Mouse (Mus musculus): ENCODE data around the gene Yes1. TPM values are rescaled to one million over a fixed set of nuclear protein-coding genes. Genes with fewer than 3 reads are reported as not detected.

Gene Yes1
- polyA plus RNA-seq (2015; fragmentation: Nextera tagmentation; extraction: Ambion mirVana) = 4.8 and 5.0 TPM in 2 replicates

GRCm38 (mm10) chr5:32610801-32611340, at the start of gene Yes1:
Gene Yes1 (plus strand): TSS chr5:32611171.
- peak within 1 kb of the TSS; percentile 68 for H3K4me3 ChIP-seq (replicated peaks)
- no peaks in the 10 kb centered on the region for H3K36me3 ChIP-seq (replicated peaks)
- H3K9ac ChIP-seq = peak within 1 kb of the TSS; percentile 58
- under 1% methylated on average over 56 of the region's 69 CpGs for WGBS (ENCODE audit: insufficient replicate concordance)
- peak within 1 kb of the TSS; percentile 85 for H3K4me2 ChIP-seq
- peak within 1 kb of the TSS; percentile 74 for H3K27ac ChIP-seq (replicated peaks)
- peaks cover 43% of the 10 kb centered on the region for H3K27me3 ChIP-seq
- H3K9me3 ChIP-seq (replicated peaks) = no peaks in the 10 kb centered on the region
- peaks cover 9% of the 10 kb centered on the region for H3K4me1 ChIP-seq (replicated peaks)
- ATAC-seq (ENCODE audit: insufficient read depth) = peak; percentile 89

DNA sequence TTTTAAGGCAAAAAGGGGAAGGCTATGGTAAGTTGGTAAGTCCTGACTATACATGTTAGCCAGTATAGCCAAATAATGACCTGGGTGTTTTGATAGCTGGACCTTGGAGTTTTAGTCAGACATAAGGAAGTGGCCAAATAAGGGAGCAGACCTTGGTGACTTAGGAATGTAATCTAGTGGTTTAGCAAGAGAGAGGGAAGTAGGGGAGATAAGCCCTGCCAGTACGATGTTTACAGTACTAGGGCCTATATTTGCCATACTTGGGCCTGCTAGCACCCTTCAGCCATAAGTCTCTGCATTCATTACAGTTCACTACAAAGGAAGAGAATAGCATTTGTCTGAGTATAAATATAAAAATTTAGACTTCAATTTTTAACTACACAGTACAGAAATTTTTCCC, 46.3 kb upstream of the Yes1 start:
- H3K4me1 ChIP-seq (replicated peaks) = no peaks in the 10 kb centered on the region
- no peak overlapping the region for H3K4me3 ChIP-seq (replicated peaks)
- H3K36me3 ChIP-seq (replicated peaks) = no peaks in the 10 kb centered on the region
- no peaks in the 10 kb centered on the region for H3K9me3 ChIP-seq (replicated peaks)
- no peak for ATAC-seq (ENCODE audit: insufficient read depth)
- H3K9ac ChIP-seq = no peak overlapping the region
- H3K27ac ChIP-seq (replicated peaks) = no peak overlapping the region
- no peaks in the 10 kb centered on the region for H3K27me3 ChIP-seq
- H3K4me2 ChIP-seq = no peak overlapping the region
- 6% methylated on average over 1 of the region's 1 CpGs for WGBS (ENCODE audit: insufficient replicate concordance)

DNA sequence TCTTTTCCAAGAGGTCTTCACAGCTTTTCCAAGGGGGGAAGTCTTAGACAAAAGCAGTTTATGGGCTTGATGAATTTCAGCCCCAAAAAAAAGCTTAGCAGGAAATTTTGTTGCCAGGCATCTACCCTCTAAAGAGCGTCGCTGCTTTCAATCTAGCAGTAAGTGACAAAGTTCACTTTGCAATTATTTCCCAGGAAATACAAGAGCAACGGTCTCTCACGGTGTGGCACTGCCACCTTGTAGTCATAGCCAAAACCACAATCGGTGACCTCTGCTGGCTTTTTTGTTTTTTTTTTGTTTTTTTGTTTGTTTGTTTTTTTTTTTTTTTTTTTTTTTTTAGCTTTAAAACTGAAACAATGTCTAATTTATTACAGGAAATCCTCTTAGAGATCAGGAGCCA, 39.2 kb upstream of the Yes1 start:
- H3K4me2 ChIP-seq = no peak overlapping the region
- no peak for ATAC-seq (ENCODE audit: insufficient read depth)
- H3K4me3 ChIP-seq (replicated peaks) = no peak overlapping the region
- no peaks in the 10 kb centered on the region for H3K4me1 ChIP-seq (replicated peaks)
- H3K9me3 ChIP-seq (replicated peaks) = no peaks in the 10 kb centered on the region
- WGBS (ENCODE audit: insufficient replicate concordance) = 24% methylated on average over 5 of the region's 5 CpGs
- H3K27me3 ChIP-seq = no peaks in the 10 kb centered on the region
- H3K27ac ChIP-seq (replicated peaks) = no peak overlapping the region
- no peak overlapping the region for H3K9ac ChIP-seq
- H3K36me3 ChIP-seq (replicated peaks) = no peaks in the 10 kb centered on the region

DNA sequence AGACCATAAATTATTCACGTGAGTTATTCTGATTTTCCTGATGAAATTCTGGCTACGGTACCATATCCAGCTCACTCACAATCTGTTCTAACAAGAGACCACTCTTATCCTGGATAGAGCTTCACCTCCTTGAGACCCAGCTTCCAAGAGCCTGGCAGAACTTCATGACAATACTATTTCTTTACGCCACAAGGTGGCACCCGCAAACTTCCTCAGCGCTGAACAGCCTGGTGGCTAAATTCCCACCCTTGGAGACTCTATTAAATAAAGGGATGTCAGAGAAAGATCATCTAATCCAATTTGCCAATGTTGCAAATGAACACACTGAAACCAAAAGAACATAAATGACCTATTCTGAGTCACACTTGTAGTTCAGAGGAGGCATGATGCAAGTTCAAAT, 22.8 kb upstream of the Yes1 start:
- no peak for ATAC-seq (ENCODE audit: insufficient read depth)
- H3K4me2 ChIP-seq = no peak overlapping the region
- no peaks in the 10 kb centered on the region for H3K9me3 ChIP-seq (replicated peaks)
- no peak overlapping the region for H3K27ac ChIP-seq (replicated peaks)
- no peaks in the 10 kb centered on the region for H3K4me1 ChIP-seq (replicated peaks)
- 13% methylated on average over 5 of the region's 5 CpGs for WGBS (ENCODE audit: insufficient replicate concordance)
- H3K36me3 ChIP-seq (replicated peaks) = no peaks in the 10 kb centered on the region
- H3K4me3 ChIP-seq (replicated peaks) = no peak overlapping the region
- no peak overlapping the region for H3K9ac ChIP-seq
- H3K27me3 ChIP-seq = no peaks in the 10 kb centered on the region

DNA sequence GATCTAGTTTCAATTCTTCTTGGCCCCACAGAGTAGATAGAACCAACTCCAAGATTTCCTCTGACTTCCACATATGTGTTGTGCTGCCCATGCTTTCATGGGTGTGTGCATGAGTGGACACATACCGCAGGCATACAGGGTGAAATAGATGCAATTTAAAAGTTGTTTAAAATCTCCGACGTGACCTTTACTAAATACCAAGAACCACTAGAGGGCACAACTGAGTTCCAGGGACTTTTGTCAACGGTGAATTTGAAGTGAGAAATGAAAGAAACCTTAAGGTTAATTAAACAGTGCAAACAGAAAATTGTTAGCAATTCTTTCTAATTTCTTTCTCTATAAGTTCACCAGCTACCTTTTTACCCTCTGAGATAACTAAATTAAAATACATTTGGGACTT, 17.2 kb upstream of the Yes1 start:
- Histone ChIP-seq H3K4me1 (replicated peaks) (no peaks in the 10 kb centered on the region), H3K27me3 (no peaks in the 10 kb centered on the region), H3K4me2 (no peak overlapping the region), H3K4me3 (replicated peaks) (no peak overlapping the region), H3K27ac (replicated peaks) (no peak overlapping the region), H3K9ac (no peak overlapping the region), H3K36me3 (replicated peaks) (no peaks in the 10 kb centered on the region), H3K9me3 (replicated peaks) (no peaks in the 10 kb centered on the region)
- 11% methylated on average over 4 of the region's 4 CpGs for WGBS (ENCODE audit: insufficient replicate concordance)
- ATAC-seq (ENCODE audit: insufficient read depth) = no peak

GRCm38 (mm10) chr5:32594358-32594757, 16.6 kb upstream of the Yes1 start:
- no peak overlapping the region for H3K27ac ChIP-seq (replicated peaks)
- 15% methylated on average over 5 of the region's 5 CpGs for WGBS (ENCODE audit: insufficient replicate concordance)
- H3K27me3 ChIP-seq = no peaks in the 10 kb centered on the region
- H3K9me3 ChIP-seq (replicated peaks) = no peaks in the 10 kb centered on the region
- H3K4me1 ChIP-seq (replicated peaks) = no peaks in the 10 kb centered on the region
- H3K36me3 ChIP-seq (replicated peaks) = no peaks in the 10 kb centered on the region
- no peak for ATAC-seq (ENCODE audit: insufficient read depth)
- no peak overlapping the region for H3K4me2 ChIP-seq
- H3K9ac ChIP-seq = no peak overlapping the region
- no peak overlapping the region for H3K4me3 ChIP-seq (replicated peaks)

DNA sequence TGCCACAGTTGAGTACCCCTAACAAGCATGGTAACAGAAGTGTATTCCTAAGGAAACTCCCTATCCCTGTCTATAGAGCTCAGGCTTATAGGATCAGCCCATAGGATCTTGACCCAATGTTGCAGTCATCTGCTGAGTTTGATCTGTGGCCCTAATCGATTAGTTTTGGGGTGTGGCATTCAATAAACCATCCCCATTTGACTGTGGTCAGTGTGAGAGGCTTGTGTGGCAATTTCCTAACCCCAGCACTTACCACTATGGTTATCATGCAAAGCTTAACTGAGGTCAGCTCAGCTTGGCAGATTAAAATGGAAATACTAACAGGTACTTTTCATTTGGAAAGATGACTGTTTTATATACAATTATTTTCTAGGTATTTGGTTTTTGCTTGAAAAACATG, 5.1 kb upstream of the Yes1 start:
- no peaks in the 10 kb centered on the region for H3K36me3 ChIP-seq (replicated peaks)
- WGBS (ENCODE audit: insufficient replicate concordance) = 49% methylated on average over 1 of the region's 1 CpGs
- ATAC-seq (ENCODE audit: insufficient read depth) = no peak
- H3K9ac ChIP-seq = no peak overlapping the region
- no peak overlapping the region for H3K4me2 ChIP-seq
- H3K9me3 ChIP-seq (replicated peaks) = no peaks in the 10 kb centered on the region
- peaks cover 26% of the 10 kb centered on the region for H3K27me3 ChIP-seq
- no peak overlapping the region for H3K27ac ChIP-seq (replicated peaks)
- H3K4me3 ChIP-seq (replicated peaks) = no peak overlapping the region
- peaks cover 3% of the 10 kb centered on the region; the same call in 1 of the 2 replicates for H3K4me1 ChIP-seq (replicated peaks)

DNA sequence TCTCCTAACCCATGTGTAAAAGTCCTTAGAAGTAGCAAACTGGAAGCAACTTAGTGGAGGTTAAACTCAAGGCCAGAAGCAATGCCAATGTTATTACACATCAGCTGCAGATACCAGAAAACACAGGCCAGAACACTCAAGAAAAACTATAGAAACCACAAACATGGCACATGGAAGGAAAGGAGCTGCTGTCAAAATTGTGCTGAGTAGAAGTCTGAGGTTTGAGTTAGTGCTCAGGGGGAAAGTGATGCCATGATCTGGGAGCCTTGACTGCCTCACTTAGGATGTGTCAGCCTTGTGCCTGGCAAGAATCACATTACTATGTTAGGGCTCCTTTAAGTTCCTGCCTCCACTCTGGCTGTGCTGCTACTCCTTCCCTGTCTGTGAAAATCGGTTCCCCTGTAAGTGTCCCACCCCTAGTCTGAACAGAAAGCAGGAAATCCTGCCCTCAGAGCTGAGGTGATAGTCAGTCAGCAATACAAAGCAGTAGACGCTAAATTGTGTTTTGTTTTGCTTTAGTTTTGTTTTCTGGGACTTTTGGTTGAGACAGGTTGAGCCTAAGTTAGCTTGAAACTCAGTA, 3.1 kb upstream of the Yes1 start:
- Histone ChIP-seq H3K27ac (replicated peaks) (no peak overlapping the region), H3K36me3 (replicated peaks) (no peaks in the 10 kb centered on the region), H3K4me3 (replicated peaks) (no peak overlapping the region), H3K4me1 (replicated peaks) (peaks cover 9% of the 10 kb centered on the region), H3K9me3 (replicated peaks) (no peaks in the 10 kb centered on the region), H3K4me2 (no peak overlapping the region), H3K9ac (no peak overlapping the region), H3K27me3 (peaks cover 43% of the 10 kb centered on the region)
- ATAC-seq (ENCODE audit: insufficient read depth) = no peak
- 2% methylated on average over 2 of the region's 2 CpGs for WGBS (ENCODE audit: insufficient replicate concordance)

DNA sequence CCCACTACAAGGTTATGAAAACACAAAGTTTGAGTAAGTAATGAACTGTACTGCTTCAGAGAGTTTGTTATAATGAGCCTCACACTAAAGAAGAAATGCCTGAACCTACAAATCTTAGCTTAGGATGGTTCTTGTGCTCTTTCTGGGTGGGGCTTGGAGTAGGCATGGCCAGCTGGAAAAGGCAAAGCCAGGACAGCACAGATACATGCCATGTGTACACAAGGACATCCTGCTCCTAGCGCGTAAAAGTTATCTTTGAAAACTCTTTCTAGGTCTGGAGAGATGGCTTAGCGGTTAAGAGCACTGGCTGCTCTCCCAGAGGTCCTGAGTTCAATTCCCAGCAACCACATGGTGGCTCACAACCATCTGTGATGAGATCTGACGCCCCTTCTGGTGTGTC, 2.5 kb upstream of the Yes1 start:
- no peaks in the 10 kb centered on the region for H3K9me3 ChIP-seq (replicated peaks)
- H3K36me3 ChIP-seq (replicated peaks) = no peaks in the 10 kb centered on the region
- no peak overlapping the region for H3K4me3 ChIP-seq (replicated peaks)
- no peak overlapping the region for H3K9ac ChIP-seq
- peaks cover 43% of the 10 kb centered on the region for H3K27me3 ChIP-seq
- H3K4me2 ChIP-seq = no peak overlapping the region
- no peak overlapping the region for H3K27ac ChIP-seq (replicated peaks)
- H3K4me1 ChIP-seq (replicated peaks) = peaks cover 9% of the 10 kb centered on the region
- WGBS (ENCODE audit: insufficient replicate concordance) = 61% methylated on average over 4 of the region's 4 CpGs
- no peak for ATAC-seq (ENCODE audit: insufficient read depth)

DNA sequence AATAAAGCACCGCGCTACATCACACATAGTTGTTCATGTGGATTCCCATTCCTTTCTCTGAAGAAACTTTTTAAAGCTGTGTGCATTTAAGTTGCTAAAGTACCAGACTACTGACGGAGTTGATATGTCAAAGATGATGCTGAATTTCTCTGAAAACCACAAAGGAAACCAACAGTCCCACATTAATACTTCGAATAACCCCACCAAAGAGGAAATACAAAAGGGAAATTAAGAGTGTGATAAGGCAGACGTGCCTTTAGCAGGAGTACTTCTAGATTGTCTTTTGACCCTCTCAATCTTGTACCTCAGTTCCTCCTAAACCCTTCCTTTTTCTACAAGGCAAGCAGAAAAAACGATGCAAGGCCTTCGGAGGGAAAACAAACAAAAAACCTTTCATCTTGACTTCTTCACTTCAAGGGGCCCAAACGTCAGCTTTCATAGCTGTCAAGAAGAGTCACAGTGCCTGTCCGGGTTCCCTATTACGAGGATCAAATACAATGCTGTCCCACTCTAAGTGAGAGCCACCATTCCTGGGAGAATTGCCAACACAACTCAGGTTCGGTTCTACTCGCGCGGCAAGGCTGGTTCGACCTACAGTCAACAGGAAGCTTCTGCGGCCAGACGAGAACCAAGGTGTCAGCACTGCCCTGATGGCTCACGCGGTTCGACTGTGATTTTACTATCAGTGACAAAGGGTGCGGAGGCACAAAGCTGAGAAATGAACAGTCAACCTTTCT, 739 bp upstream of the Yes1 start:
- Histone ChIP-seq H3K27me3 (peaks cover 43% of the 10 kb centered on the region), H3K4me1 (replicated peaks) (peaks cover 9% of the 10 kb centered on the region), H3K4me2 (peak overlapping the region; percentile 85), H3K27ac (replicated peaks) (peak overlapping the region; percentile 74), H3K9me3 (replicated peaks) (no peaks in the 10 kb centered on the region), H3K9ac (peak overlapping the region; percentile 58), H3K4me3 (replicated peaks) (peak overlapping the region; percentile 68), H3K36me3 (replicated peaks) (no peaks in the 10 kb centered on the region)
- 0 out of 2 replicates have a peak, but pooled peaks have one; percentile 27 for ATAC-seq (ENCODE audit: insufficient read depth)
- WGBS (ENCODE audit: insufficient replicate concordance) = 10% methylated on average over 21 of the region's 21 CpGs

GRCm38 (mm10) chr5:32611341-32611961, 480 bp downstream of the Yes1 start:
- Histone ChIP-seq H3K9me3 (replicated peaks) (no peaks in the 10 kb centered on the region), H3K4me2 (peak overlapping the region; percentile 85), H3K36me3 (replicated peaks) (no peaks in the 10 kb centered on the region), H3K9ac (peak overlapping the region; percentile 58), H3K4me1 (replicated peaks) (peaks cover 9% of the 10 kb centered on the region), H3K4me3 (replicated peaks) (peak overlapping the region; percentile 68), H3K27me3 (peaks cover 43% of the 10 kb centered on the region), H3K27ac (replicated peaks) (peak overlapping the region; percentile 74)
- peak; percentile 66; the same call in 1 of the 2 replicates for ATAC-seq (ENCODE audit: insufficient read depth)
- under 1% methylated on average over 54 of the region's 54 CpGs for WGBS (ENCODE audit: insufficient replicate concordance)

Data from liver, embryonic 15.5 days (tissue).